Mouse (Mus musculus): ENCODE data around the gene Clpsl2. TPM values are rescaled to one million over a fixed set of nuclear protein-coding genes. Genes with fewer than 3 reads are reported as not detected.
A peak's percentile ranks its signal among the peaks of the same experiment; 100 is the strongest.

Gene Clpsl2
- polyA plus RNA-seq, 1 experiment = not detected

DNA sequence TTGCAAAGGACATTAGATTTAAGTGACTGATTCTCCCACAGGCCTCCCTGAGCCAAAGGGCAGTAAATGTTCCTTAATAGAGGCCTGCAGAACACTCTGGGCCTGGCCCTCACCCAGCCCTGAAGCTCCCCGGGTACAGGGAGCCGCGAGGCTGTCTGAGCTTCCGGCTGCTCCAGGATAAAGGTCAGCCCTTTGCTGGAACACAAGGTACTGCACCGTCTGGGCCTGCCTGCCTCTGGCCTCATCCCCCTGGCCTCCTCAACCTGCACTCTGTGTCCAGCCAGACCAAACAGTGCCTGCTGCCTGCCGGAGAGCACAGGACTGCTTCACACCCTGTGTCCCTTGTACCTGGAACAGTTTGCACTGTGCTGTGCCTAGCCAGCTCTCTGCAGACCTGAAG lies 36.5 kb upstream of the Clpsl2 start:
- H3K27me3 ChIP-seq (replicated peaks) = peaks cover 40% of the 10 kb centered on the region
- no peak for TF ChIP-seq GATA1 (IDR thresholded peaks at IDR 0.05; ENCODE audit: borderline replicate concordance, low read length)
- no peak for TF ChIP-seq FLI1 (IDR thresholded peaks at IDR 0.05; ENCODE audit: low read length)
- peaks cover 76% of the 10 kb centered on the region for H3K4me1 ChIP-seq
- H3K36me3 ChIP-seq (replicated peaks; ENCODE audit: low read length) = no peaks in the 10 kb centered on the region
- no peaks in the 10 kb centered on the region for H3K9me3 ChIP-seq
- H3K4me3 ChIP-seq (replicated peaks) = peak overlapping the region; percentile 50

DNA sequence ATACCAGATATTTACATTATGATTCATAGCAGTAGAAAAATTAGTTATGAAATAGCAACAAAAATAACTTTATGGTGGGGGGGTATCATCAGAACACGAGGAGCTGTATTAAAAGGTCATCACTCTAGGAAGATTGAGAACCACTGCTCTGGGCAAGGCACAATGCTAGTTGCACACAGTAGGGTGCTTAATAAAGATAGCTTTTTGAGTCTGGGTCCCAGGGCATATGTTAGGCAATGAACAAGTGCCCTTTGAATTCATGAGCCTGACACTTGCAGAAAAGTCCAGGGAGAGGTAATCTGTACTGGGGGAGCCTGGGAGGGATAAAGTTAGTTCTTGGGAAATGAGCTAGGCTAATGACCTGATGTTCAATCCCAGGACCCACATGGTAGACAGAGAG lies 35.9 kb upstream of the Clpsl2 start:
- H3K27me3 ChIP-seq (replicated peaks) = peaks cover 45% of the 10 kb centered on the region
- no peaks in the 10 kb centered on the region for H3K36me3 ChIP-seq (replicated peaks; ENCODE audit: low read length)
- H3K9me3 ChIP-seq = no peaks in the 10 kb centered on the region
- TF ChIP-seq FLI1 (IDR thresholded peaks at IDR 0.05; ENCODE audit: low read length) = no peak
- TF ChIP-seq GATA1 (IDR thresholded peaks at IDR 0.05; ENCODE audit: borderline replicate concordance, low read length) = no peak
- no peak overlapping the region for H3K4me3 ChIP-seq (replicated peaks)
- peaks cover 78% of the 10 kb centered on the region for H3K4me1 ChIP-seq

DNA sequence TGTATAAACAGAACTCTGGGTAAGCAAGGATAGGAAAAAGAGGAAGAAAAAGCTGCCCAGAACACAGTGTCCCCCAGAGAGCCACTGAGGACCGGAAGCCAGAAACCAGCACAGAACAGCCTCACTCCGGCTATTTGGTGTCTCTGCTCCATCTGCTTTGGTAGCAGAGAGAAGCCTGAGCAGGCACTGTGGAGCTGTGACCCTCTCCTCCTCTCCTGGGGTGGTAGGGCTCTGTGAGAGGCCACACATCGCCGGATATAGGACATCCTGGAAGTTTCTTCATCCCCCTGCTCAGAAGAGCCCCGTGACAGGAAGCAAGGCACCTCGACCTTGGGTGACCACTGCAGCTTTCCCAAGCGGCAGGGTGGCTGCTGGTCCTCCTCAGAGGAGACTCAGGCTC lies 35.4 kb upstream of the Clpsl2 start:
- H3K36me3 ChIP-seq (replicated peaks; ENCODE audit: low read length) = no peaks in the 10 kb centered on the region
- H3K9me3 ChIP-seq = no peaks in the 10 kb centered on the region
- peaks cover 80% of the 10 kb centered on the region for H3K4me1 ChIP-seq
- peaks cover 49% of the 10 kb centered on the region for H3K27me3 ChIP-seq (replicated peaks)
- no peak for TF ChIP-seq FLI1 (IDR thresholded peaks at IDR 0.05; ENCODE audit: low read length)
- TF ChIP-seq GATA1 (IDR thresholded peaks at IDR 0.05; ENCODE audit: borderline replicate concordance, low read length) = no peak
- peak overlapping the region; percentile 29 for H3K4me3 ChIP-seq (replicated peaks)

DNA sequence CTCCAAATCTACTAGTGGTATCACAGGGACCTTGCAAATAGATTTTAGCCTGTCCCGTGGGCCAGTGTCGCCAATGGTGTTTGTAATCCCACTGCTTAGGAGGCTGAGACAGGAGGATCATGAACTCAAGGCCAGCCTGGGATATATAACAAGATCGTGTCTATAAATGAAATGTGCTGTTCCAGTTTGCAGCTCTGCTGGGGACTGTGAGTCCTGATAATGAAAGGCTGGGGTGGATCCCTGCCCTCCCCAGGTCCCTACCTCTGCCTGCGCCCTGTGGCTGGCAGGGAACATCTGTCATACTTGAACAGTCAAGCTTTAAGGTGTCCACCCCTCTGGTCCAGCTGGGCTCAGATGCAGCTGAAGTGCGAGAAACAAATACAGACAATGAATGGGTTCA lies 34.7 kb upstream of the Clpsl2 start:
- H3K9me3 ChIP-seq = no peaks in the 10 kb centered on the region
- no peak for TF ChIP-seq FLI1 (IDR thresholded peaks at IDR 0.05; ENCODE audit: low read length)
- TF ChIP-seq GATA1 (IDR thresholded peaks at IDR 0.05; ENCODE audit: borderline replicate concordance, low read length) = no peak
- H3K27me3 ChIP-seq (replicated peaks) = peaks cover 54% of the 10 kb centered on the region
- peaks cover 82% of the 10 kb centered on the region for H3K4me1 ChIP-seq
- no peaks in the 10 kb centered on the region for H3K36me3 ChIP-seq (replicated peaks; ENCODE audit: low read length)
- no peak overlapping the region for H3K4me3 ChIP-seq (replicated peaks)

DNA sequence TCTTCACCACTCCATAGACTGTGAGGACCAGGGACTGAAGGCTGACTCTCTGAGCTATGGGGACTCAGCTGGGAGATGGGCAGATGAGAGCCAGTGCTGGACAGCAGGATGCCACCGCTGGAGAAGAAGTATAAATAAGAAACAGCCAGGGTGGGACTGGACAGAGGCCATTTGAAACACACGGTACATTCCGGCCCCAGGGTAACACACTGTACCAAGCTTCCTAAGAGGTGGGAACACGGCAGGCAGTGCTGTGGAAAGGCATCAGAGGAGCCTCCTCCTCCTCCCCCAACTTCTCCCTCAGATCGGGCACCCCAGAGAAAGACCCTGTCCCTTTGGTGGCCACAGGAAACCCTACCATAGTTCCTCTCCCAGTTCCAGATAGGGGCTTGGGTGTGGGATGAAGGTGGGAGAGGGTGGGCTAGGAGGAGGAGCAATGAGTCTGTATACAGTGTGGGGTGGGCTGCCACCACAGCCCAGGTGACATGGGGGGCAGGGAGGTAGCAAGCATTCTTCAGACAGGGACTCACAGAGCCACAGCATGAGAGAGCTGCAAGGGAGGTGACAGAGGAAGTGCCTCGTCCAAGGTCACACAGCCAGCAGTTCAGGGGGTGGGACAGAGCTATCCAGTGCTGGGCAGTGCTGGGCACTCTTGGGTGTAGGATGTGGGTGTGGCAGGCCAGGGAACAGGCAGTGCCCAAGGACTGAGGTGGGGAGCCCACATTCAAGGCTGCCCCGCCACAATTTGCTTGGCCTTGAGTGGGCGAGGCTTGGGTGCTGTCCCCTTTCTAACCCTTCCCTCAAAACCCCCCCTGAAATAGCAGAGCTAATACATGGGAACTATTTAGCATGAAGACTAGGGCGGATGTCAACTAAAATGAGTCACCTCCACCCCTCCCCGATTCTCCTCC lies 33.5 kb upstream of the Clpsl2 start:
- TF ChIP-seq FLI1 (IDR thresholded peaks at IDR 0.05; ENCODE audit: low read length) = no peak
- no peak for TF ChIP-seq GATA1 (IDR thresholded peaks at IDR 0.05; ENCODE audit: borderline replicate concordance, low read length)
- peak overlapping the region; percentile 71 for H3K4me3 ChIP-seq (replicated peaks)
- peaks cover 72% of the 10 kb centered on the region for H3K4me1 ChIP-seq
- H3K27me3 ChIP-seq (replicated peaks) = peaks cover 56% of the 10 kb centered on the region
- H3K9me3 ChIP-seq = no peaks in the 10 kb centered on the region
- no peaks in the 10 kb centered on the region for H3K36me3 ChIP-seq (replicated peaks; ENCODE audit: low read length)

DNA sequence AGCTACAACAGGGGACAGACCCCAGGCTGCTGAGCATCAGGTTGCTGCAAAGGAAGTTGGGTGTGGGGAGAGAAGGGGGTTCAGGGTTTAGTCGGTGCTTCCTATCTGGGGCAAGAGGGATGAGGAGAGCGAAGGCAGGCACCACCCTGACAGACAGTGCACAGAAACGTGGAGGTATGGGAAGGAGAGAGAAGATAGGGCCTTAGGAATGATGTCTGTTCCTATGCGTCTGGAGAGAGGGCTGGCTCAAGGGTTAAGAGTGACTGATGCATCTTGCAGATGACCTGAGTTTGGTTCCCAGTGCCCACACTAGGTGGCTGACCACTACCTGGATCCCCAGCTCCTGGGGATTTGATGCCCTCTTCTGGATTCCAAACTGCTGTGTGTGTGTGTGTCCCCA lies 32.3 kb upstream of the Clpsl2 start:
- Histone ChIP-seq H3K9me3 (no peaks in the 10 kb centered on the region), H3K4me3 (replicated peaks) (no peak overlapping the region), H3K36me3 (replicated peaks; ENCODE audit: low read length) (no peaks in the 10 kb centered on the region), H3K27me3 (replicated peaks) (peaks cover 60% of the 10 kb centered on the region), H3K4me1 (peaks cover 69% of the 10 kb centered on the region)
- no peak for TF ChIP-seq GATA1 (IDR thresholded peaks at IDR 0.05; ENCODE audit: borderline replicate concordance, low read length)
- no peak for TF ChIP-seq FLI1 (IDR thresholded peaks at IDR 0.05; ENCODE audit: low read length)

DNA sequence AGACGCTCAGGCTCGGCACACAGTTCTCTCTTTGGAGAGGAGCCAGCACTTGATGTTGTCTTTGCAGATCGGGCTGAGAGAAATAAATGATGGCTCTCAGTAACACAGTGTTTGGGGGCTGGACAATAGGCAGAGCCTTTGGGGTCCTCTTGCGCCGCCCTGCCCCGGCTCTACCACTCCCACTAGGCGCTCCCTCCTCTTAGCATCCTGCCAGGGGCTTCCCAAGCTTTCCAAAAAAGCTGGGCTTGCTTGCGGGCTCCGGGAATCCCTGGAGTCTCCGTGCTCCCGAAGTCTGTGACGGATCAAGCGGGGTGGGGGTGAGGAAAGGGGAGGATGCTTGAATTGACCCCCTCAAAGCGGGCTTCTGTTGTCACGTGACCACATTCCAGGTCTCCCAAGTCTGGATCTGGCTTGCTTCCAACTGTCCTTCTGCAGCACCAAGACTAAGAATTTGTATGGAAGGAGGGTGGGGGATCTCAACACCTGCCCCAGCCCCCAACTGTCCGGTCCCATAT lies 31.7 kb upstream of the Clpsl2 start, which contains the start of gene Fkbp5:
TSS of gene Fkbp5 (minus strand) at position 87 of the 515 bp plus-strand sequence.
- TF ChIP-seq GATA1 (IDR thresholded peaks at IDR 0.05; ENCODE audit: borderline replicate concordance, low read length) (no peak), FLI1 (IDR thresholded peaks at IDR 0.05; ENCODE audit: low read length) (no peak)
- H3K4me3 ChIP-seq (replicated peaks) = peak within 1 kb of the TSS; percentile 90
- peaks cover 62% of the 10 kb centered on the region for H3K27me3 ChIP-seq (replicated peaks)
- no peaks in the 10 kb centered on the region for H3K36me3 ChIP-seq (replicated peaks; ENCODE audit: low read length)
- H3K4me1 ChIP-seq = peaks cover 69% of the 10 kb centered on the region
- no peaks in the 10 kb centered on the region for H3K9me3 ChIP-seq

DNA sequence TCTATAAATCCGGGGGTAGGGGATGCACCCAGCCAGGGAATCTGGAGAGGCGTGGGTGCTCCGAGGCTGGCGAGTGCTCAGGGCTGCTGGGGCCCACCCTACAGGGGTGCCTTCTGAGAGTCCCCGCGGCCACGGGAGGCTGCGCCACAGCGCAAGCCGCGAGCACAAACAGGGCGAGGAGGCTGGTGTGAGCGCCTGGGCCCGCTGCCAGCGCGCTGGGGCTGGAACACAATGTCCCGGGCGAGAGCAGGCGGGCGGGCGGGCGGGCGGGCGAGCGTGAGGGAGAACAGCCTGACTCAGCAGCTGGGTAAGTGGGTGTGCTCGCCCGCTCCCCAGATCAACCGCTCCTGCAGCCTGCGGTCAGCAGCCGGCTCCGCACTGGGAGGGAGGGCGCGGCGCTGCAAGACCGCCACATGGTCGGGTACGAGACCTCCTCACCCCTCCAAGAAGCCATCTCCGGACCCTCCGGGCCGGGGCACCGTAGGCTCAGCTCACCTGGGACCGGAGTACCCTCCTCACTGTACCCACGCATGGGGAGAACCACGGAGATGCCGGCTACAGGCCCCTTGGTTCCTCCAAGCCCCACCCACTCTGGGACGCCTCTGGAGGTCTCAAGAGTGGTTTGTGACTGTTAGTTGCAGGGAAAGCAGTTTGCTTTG lies 31.1 kb upstream of the Clpsl2 start:
- Histone ChIP-seq H3K4me3 (replicated peaks) (peak overlapping the region; percentile 90), H3K27me3 (replicated peaks) (peaks cover 60% of the 10 kb centered on the region), H3K36me3 (replicated peaks; ENCODE audit: low read length) (no peaks in the 10 kb centered on the region), H3K9me3 (no peaks in the 10 kb centered on the region), H3K4me1 (peaks cover 70% of the 10 kb centered on the region)
- TF ChIP-seq FLI1 (IDR thresholded peaks at IDR 0.05; ENCODE audit: low read length) (no peak), GATA1 (IDR thresholded peaks at IDR 0.05; ENCODE audit: borderline replicate concordance, low read length) (no peak)

DNA sequence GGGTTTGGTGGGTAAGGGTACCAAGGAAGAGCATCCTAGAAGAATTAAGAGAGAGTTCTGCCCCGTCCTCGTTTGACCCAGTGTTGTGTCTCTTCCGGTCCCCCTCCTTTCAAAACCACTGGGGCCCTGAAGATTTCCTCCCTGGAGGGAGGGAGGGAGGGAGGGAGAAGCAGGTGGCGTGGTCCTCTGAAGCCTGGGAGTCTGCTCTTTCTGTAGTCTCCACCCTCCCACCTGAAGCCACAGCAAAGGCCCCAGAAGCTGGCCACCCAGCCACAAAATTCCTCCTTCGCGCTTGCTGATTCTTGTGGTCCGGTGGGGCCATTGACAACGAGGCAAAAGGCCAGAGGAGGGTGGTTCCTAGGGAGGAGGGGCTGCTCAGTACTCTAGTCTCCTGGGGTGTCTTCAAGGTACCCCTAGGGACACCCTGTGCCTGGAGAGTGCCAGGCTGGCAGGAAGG lies 30.6 kb upstream of the Clpsl2 start:
- no peak for TF ChIP-seq FLI1 (IDR thresholded peaks at IDR 0.05; ENCODE audit: low read length)
- TF ChIP-seq GATA1 (IDR thresholded peaks at IDR 0.05; ENCODE audit: borderline replicate concordance, low read length) = no peak
- H3K4me3 ChIP-seq (replicated peaks) = peak overlapping the region; percentile 90
- peaks cover 71% of the 10 kb centered on the region for H3K4me1 ChIP-seq
- no peaks in the 10 kb centered on the region for H3K36me3 ChIP-seq (replicated peaks; ENCODE audit: low read length)
- H3K9me3 ChIP-seq = no peaks in the 10 kb centered on the region
- H3K27me3 ChIP-seq (replicated peaks) = peaks cover 64% of the 10 kb centered on the region
